In genomic region chr16:89648651-89649050, GRCm38 (mm10) we compare ENCODE assay signal across 13 mouse cellular contexts.
"Had no signal": no experiment of that assay in that cellular context is flagged by ENCODE, and none has a peak within 500 bp of the region (broad histone marks: within the 10 kb centered on the region; RNA-seq: fewer than 3 reads in every experiment).

No protein-coding gene starts in this region.

- H3K9me3 ChIP-seq: midbrain, embryonic 13.5 days; neural tube, embryonic 12.5 days; neural tube, embryonic 15.5 days had no signal

- H3K4me3 ChIP-seq: liver, embryonic 13.5 days; midbrain, embryonic 13.5 days; neural tube, embryonic 12.5 days; neural tube, embryonic 15.5 days had no signal

- DNase-seq: kidney, adult 18-20 months; kidney, adult 9 months; kidney, postnatal 14 days; kidney, postnatal 4 days; liver, embryonic 13.5 days; lung, adult 2 months; lung, postnatal 14 days; lung, postnatal 4 days; thymus, adult 18-20 months; thymus, postnatal 36 days had no signal

- H3K4me1 ChIP-seq: liver, embryonic 13.5 days; midbrain, embryonic 13.5 days; neural tube, embryonic 12.5 days; neural tube, embryonic 15.5 days had no signal

- ATAC-seq: midbrain, embryonic 13.5 days had no signal

- H3K27me3 ChIP-seq: liver, embryonic 13.5 days; midbrain, embryonic 13.5 days; neural tube, embryonic 12.5 days; neural tube, embryonic 15.5 days had no signal

- H3K27ac ChIP-seq: liver, embryonic 13.5 days; midbrain, embryonic 13.5 days; neural tube, embryonic 12.5 days; neural tube, embryonic 15.5 days had no signal

- H3K9ac ChIP-seq: liver, embryonic 13.5 days; midbrain, embryonic 13.5 days; neural tube, embryonic 12.5 days; neural tube, embryonic 15.5 days had no signal

- H3K36me3 ChIP-seq: liver, embryonic 13.5 days; midbrain, embryonic 13.5 days; neural tube, embryonic 12.5 days; neural tube, embryonic 15.5 days had no signal

- H3K4me2 ChIP-seq: liver, embryonic 13.5 days; midbrain, embryonic 13.5 days; neural tube, embryonic 12.5 days; neural tube, embryonic 15.5 days had no signal
